Mouse (Mus musculus) thymus, adult 2 months (tissue): ENCODE measurements around the gene Zfp704.

Source experiments
- CTCF ChIP-seq: fragments of 200-500 bp; IDR thresholded peaks from 2 replicates; pipeline ENCODE4 v1.5.1; 2012; ENCODE audit warnings: mild to moderate bottlenecking, control low read depth, low read length, moderate library complexity, borderline replicate concordance; ENCODE audit not compliant: control insufficient read depth, poor library complexity, insufficient read depth; ENCODE audit errors: extremely low read depth
- POLR2A ChIP-seq: fragments of 200-500 bp; IDR thresholded peaks from 2 replicates; pipeline ENCODE4 v1.6.1; 2012; ENCODE audit warnings: mild to moderate bottlenecking, low read length, control low read depth, moderate library complexity; ENCODE audit not compliant: control insufficient read depth, poor library complexity, insufficient read depth; ENCODE audit errors: extremely low read depth

DNA sequence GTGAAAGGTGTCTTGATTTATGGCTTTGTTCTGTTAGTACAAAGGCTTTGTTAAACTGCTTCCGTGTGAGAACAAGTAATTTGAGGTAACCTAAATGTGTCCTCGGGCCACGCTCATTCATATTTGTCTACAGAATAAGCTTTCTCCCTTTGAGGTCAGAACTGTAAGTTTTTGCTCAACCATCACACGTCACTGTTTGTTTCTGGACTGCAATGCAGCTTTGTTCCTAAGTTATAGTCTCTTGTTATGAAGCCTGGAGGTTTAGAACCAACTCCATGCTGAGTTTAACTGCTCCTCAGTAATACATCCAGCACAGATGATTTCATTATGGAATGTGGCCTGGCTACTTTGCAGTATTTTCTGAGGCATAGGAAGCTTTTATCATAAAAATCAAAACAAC is 90.4 kb downstream of the Zfp704 start:
- TF ChIP-seq POLR2A, result no peak
- TF ChIP-seq CTCF, result no peak
